Mouse (Mus musculus): ENCODE results near the gene Ngb.

- TF ChIP-seq CTCF (IDR thresholded peaks at IDR 0.05; ENCODE audit: low read depth, low read length), result no peak
- TF ChIP-seq TAL1 (conservative IDR thresholded peaks at IDR 0.05; ENCODE audit: low read depth, low read length), result no peak
- no peak for TF ChIP-seq GATA1 (IDR thresholded peaks at IDR 0.05; ENCODE audit: borderline replicate concordance, low read length)
Observed at GRCm38 (mm10) chr12:87047536-87047935, 54.8 kb downstream of the Ngb start.
